Mouse (Mus musculus): ENCODE measurements around the gene Zbtb20. TPM values are rescaled to one million over a fixed set of nuclear protein-coding genes. Genes with fewer than 3 reads are reported as not detected.
A peak's percentile ranks its signal among the peaks of the same experiment; 100 is the strongest.

Zbtb20 gene
- total and polyA plus RNA-seq, 2 experiments from 2014 or later, result 25.2 to 38.0 TPM

DNA sequence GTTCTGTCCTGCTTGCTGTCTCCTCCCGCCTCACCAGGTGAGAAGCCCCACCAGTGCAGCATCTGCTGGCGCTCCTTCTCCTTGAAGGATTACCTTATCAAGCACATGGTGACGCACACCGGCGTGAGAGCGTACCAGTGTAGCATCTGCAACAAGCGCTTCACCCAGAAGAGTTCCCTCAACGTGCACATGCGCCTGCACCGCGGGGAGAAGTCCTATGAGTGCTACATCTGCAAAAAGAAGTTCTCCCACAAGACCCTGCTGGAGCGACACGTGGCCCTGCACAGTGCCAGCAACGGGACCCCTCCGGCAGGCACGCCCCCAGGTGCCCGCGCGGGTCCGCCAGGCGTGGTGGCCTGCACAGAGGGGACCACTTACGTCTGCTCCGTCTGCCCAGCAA, 742.6 kb downstream of the Zbtb20 start:
- DNase-seq (ENCODE audit: low spot score) (no peak), ATAC-seq (ENCODE audit: low FRiP score) (no peak)
- Histone ChIP-seq H3K9me3 (ENCODE audit: low read length) (no peaks in the 10 kb centered on the region), H3K9ac (replicated peaks; ENCODE audit: low read length, poor library complexity, severe bottlenecking) (no peak overlapping the region), H3K4me2 (ENCODE audit: low read depth, low read length, poor library complexity, severe bottlenecking) (no peak overlapping the region), H3K36me3 (ENCODE audit: insufficient read depth, low read length) (peaks cover 3% of the 10 kb centered on the region), H3K4me1 (ENCODE audit: insufficient read depth, low read length) (no peaks in the 10 kb centered on the region), H3K27me3 (ENCODE audit: insufficient read depth, low read length) (no peaks in the 10 kb centered on the region), H3K27ac (ENCODE audit: low read depth, low read length) (no peak overlapping the region), H3K4me3 (ENCODE audit: low read depth, low read length) (no peak overlapping the region)
- no peak for TF ChIP-seq CTCF (IDR thresholded peaks at IDR 0.05)
- 94% methylated on average over 23 of the region's 23 CpGs for WGBS

DNA sequence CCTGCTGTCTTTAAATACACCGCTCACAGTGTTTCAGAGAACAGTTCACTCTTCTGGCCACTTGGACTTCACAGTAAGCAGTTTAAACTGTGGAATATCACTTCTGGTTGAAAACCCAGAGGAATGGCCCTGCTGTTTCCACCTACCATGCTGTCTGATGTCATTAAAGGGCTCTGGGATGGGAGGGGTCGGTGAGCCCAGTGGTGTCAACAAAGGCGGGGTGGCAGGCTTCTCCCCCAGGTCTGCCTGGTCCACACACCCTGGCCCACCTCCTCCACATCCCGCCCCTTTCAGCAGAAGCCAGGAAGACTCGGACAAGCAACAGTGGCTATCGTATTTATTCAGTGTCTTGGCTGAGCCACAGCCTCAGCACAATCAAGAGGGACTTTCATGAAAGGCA, 743.6 kb downstream of the Zbtb20 start:
- H3K27me3 ChIP-seq (ENCODE audit: insufficient read depth, low read length), result no peaks in the 10 kb centered on the region
- H3K4me3 ChIP-seq (ENCODE audit: low read depth, low read length), result no peak overlapping the region
- no peak for TF ChIP-seq CTCF (IDR thresholded peaks at IDR 0.05)
- H3K9ac ChIP-seq (replicated peaks; ENCODE audit: low read length, poor library complexity, severe bottlenecking), result no peak overlapping the region
- DNase-seq (ENCODE audit: low spot score) (no peak), ATAC-seq (ENCODE audit: low FRiP score) (no peak)
- no peaks in the 10 kb centered on the region for H3K4me1 ChIP-seq (ENCODE audit: insufficient read depth, low read length)
- H3K27ac ChIP-seq (ENCODE audit: low read depth, low read length), result no peak overlapping the region
- WGBS, result 33% methylated on average over 6 of the region's 6 CpGs
- peaks cover 3% of the 10 kb centered on the region for H3K36me3 ChIP-seq (ENCODE audit: insufficient read depth, low read length)
- no peaks in the 10 kb centered on the region for H3K9me3 ChIP-seq (ENCODE audit: low read length)
- H3K4me2 ChIP-seq (ENCODE audit: low read depth, low read length, poor library complexity, severe bottlenecking), result no peak overlapping the region

DNA sequence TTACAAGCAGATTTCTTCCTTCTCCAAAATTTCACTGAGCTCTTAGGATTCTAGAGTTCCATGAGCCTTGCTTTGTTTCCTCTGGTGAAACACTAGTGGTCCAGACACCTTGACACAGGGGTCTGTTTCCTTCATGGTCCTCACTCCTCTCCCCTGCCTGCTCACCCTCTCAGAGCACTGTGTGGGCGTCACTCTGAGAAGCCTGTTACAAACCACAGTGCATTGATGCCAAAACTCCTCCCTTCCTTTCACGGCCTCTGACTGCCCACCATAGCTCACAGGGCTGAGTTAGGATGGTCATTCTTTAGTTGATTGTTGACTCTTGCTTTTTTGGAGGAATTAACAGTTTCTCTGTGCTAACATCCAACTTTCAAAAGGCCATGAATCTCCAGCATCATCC, 744.7 kb downstream of the Zbtb20 start:
- Histone ChIP-seq H3K9me3 (ENCODE audit: low read length) (no peaks in the 10 kb centered on the region), H3K9ac (replicated peaks; ENCODE audit: low read length, poor library complexity, severe bottlenecking) (no peak overlapping the region), H3K4me1 (ENCODE audit: insufficient read depth, low read length) (no peaks in the 10 kb centered on the region), H3K36me3 (ENCODE audit: insufficient read depth, low read length) (peaks cover 3% of the 10 kb centered on the region), H3K4me2 (ENCODE audit: low read depth, low read length, poor library complexity, severe bottlenecking) (no peak overlapping the region), H3K27me3 (ENCODE audit: insufficient read depth, low read length) (no peaks in the 10 kb centered on the region), H3K27ac (ENCODE audit: low read depth, low read length) (peak overlapping the region; percentile 19; the same call in 1 of the 2 replicates), H3K4me3 (ENCODE audit: low read depth, low read length) (no peak overlapping the region)
- 28% methylated on average over 2 of the region's 2 CpGs for WGBS
- TF ChIP-seq CTCF (IDR thresholded peaks at IDR 0.05), result no peak
- ATAC-seq (ENCODE audit: low FRiP score) (no peak), DNase-seq (ENCODE audit: low spot score) (peak; percentile 24)

DNA sequence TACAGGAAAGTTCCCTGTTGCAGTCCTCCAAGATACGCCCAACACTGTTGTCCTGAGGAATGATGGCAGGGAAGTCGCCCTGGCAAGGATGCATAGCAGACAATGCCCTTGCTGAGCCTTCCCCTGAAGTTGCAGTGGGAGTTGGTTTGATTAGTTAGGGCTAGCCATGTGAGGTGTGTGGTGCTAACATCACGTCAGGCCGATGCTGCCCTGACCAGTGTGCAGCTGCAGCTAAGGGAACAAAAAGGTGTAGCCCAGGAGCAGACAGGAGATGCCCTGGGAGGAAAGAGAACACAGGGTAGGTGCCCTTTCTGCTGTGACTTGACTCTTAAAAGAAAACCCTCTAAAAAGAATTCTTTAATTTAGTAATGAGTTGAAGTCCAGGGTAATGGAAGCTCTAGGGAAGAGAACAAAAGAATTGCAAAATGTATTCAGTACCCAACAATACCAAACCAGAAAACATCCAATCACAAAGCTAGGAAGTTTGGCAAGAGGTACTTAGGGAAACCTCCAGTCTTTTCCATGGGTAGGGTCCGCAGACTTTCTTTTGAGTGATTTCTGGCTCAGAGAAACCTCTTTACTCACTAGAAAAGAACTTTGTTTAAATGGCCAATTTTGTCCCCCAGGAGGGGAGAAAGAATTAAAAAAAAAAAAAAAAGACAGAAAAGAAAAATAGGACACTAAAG, 747.8 kb downstream of the Zbtb20 start:
- WGBS, result 50% methylated on average over 5 of the region's 5 CpGs
- no peaks in the 10 kb centered on the region for H3K27me3 ChIP-seq (ENCODE audit: insufficient read depth, low read length)
- no peak overlapping the region for H3K27ac ChIP-seq (ENCODE audit: low read depth, low read length)
- no peak overlapping the region for H3K9ac ChIP-seq (replicated peaks; ENCODE audit: low read length, poor library complexity, severe bottlenecking)
- H3K9me3 ChIP-seq (ENCODE audit: low read length), result no peaks in the 10 kb centered on the region
- ATAC-seq (ENCODE audit: low FRiP score) (no peak), DNase-seq (ENCODE audit: low spot score) (peak; percentile 51)
- peaks cover 7% of the 10 kb centered on the region for H3K36me3 ChIP-seq (ENCODE audit: insufficient read depth, low read length)
- H3K4me3 ChIP-seq (ENCODE audit: low read depth, low read length), result no peak overlapping the region
- TF ChIP-seq CTCF (IDR thresholded peaks at IDR 0.05), result no peak
- H3K4me1 ChIP-seq (ENCODE audit: insufficient read depth, low read length), result no peaks in the 10 kb centered on the region
- H3K4me2 ChIP-seq (ENCODE audit: low read depth, low read length, poor library complexity, severe bottlenecking), result no peak overlapping the region

DNA sequence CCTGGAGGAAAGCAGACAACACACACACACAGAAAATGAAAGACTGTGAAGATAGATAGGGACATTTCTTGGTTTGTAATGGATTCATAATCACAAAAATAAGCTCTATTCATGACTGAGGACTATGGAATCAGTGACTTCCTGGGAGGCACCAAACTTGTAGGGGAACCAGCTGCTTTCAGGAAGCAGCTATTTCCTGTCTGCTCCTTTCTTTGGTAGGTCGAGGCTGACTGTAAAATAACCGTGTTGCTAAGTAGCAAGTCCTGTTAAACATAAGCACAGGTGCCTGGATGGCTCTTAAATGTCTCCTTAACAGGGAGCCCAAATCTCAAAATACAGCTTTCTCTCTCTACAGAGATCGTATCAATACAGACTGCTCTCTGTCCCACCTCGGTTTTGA, 749.2 kb downstream of the Zbtb20 start:
- DNase-seq (ENCODE audit: low spot score) (no peak), ATAC-seq (ENCODE audit: low FRiP score) (no peak)
- Histone ChIP-seq H3K36me3 (ENCODE audit: insufficient read depth, low read length) (peaks cover 3% of the 10 kb centered on the region; the same call in 1 of the 2 replicates), H3K9me3 (ENCODE audit: low read length) (no peaks in the 10 kb centered on the region), H3K4me2 (ENCODE audit: low read depth, low read length, poor library complexity, severe bottlenecking) (no peak overlapping the region), H3K27me3 (ENCODE audit: insufficient read depth, low read length) (no peaks in the 10 kb centered on the region), H3K9ac (replicated peaks; ENCODE audit: low read length, poor library complexity, severe bottlenecking) (no peak overlapping the region), H3K4me3 (ENCODE audit: low read depth, low read length) (no peak overlapping the region), H3K27ac (ENCODE audit: low read depth, low read length) (no peak overlapping the region), H3K4me1 (ENCODE audit: insufficient read depth, low read length) (no peaks in the 10 kb centered on the region)
- TF ChIP-seq CTCF (IDR thresholded peaks at IDR 0.05), result no peak
- 89% methylated on average over 4 of the region's 4 CpGs for WGBS

DNA sequence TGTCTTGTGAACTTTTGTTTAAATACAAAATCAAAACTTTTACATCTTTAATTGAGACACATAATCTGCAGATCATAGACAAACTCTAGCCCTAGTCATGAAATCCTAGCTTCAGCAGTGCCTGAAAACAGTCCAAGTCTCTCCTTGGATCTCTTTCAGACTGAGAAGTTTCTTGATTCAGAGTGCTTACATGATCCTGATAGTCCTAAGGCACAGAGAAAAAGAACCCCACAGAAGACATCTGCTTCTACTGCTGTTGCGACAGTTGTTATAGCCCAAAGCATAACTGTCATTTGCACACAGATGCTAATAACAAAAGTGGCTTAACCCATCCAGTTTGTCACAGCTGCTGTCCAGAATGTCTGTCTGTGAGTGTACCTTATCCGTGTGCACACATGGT, 749.6 kb downstream of the Zbtb20 start:
- Histone ChIP-seq H3K4me3 (ENCODE audit: low read depth, low read length) (no peak overlapping the region), H3K4me1 (ENCODE audit: insufficient read depth, low read length) (no peaks in the 10 kb centered on the region), H3K27me3 (ENCODE audit: insufficient read depth, low read length) (no peaks in the 10 kb centered on the region), H3K9ac (replicated peaks; ENCODE audit: low read length, poor library complexity, severe bottlenecking) (no peak overlapping the region), H3K9me3 (ENCODE audit: low read length) (no peaks in the 10 kb centered on the region), H3K36me3 (ENCODE audit: insufficient read depth, low read length) (peaks cover 3% of the 10 kb centered on the region; the same call in 1 of the 2 replicates), H3K4me2 (ENCODE audit: low read depth, low read length, poor library complexity, severe bottlenecking) (no peak overlapping the region), H3K27ac (ENCODE audit: low read depth, low read length) (no peak overlapping the region)
- DNase-seq (ENCODE audit: low spot score) (no peak), ATAC-seq (ENCODE audit: low FRiP score) (no peak)
- 82% methylated on average over 2 of the region's 2 CpGs for WGBS
- no peak for TF ChIP-seq CTCF (IDR thresholded peaks at IDR 0.05)
